Mouse (Mus musculus) myocyte (in vitro differentiated cells): Measurements from ENCODE around the gene Rarres2. TPM values are rescaled to one million over a fixed set of nuclear protein-coding genes. Genes with fewer than 3 reads are reported as not detected.

Experiments used
- H3K27me3 ChIP-seq: one replicate; pipeline ENCODE4 v1.6.1; 2011; ENCODE audit not compliant: control insufficient read depth, insufficient read depth, insufficient read length
- H3K36me3 ChIP-seq: one replicate; pipeline ENCODE4 v1.6.1; 2011; ENCODE audit not compliant: control insufficient read depth, insufficient read depth
- H3K4me2 ChIP-seq: one replicate; pipeline ENCODE4 v1.6.1; 2011; ENCODE audit warnings: low read depth, control low read depth
- H3K4me3 ChIP-seq: one replicate; pipeline ENCODE4 v1.5.1; 2011; ENCODE audit warnings: mild to moderate bottlenecking, control low read depth, moderate library complexity
- H3K79me2 ChIP-seq: one replicate; pipeline ENCODE4 v1.6.1; 2011; ENCODE audit not compliant: control insufficient read depth, insufficient read depth
- H3ac ChIP-seq: one replicate; pipeline ENCODE4 v1.6.1; 2011; ENCODE audit not compliant: control insufficient read depth, insufficient read length
- CEBPB ChIP-seq: IDR thresholded peaks from 2 replicates; pipeline ENCODE4 v1.6.1; 2011; ENCODE audit warnings: mild to moderate bottlenecking, moderate library complexity; ENCODE audit not compliant: poor library complexity, insufficient read depth, severe bottlenecking
- E2F4 ChIP-seq: IDR thresholded peaks from one replicate; pipeline ENCODE4 v1.6.1; 2011; ENCODE audit warnings: mild to moderate bottlenecking, control low read depth, moderate library complexity; ENCODE audit not compliant: insufficient read depth
- MAX ChIP-seq: IDR thresholded peaks from one replicate; pipeline ENCODE4 v1.6.1; 2011; ENCODE audit warnings: low read depth, mild to moderate bottlenecking, control low read depth
- MYOD1 ChIP-seq, 3 experiments: IDR thresholded peaks; one replicate each; pipeline ENCODE4 v1.6.1; 2011; ENCODE audit warnings: control low read depth in 2 of 3, low read depth in 2 of 3, mild to moderate bottlenecking in 2 of 3, moderate library complexity in 1 of 3; ENCODE audit not compliant: insufficient read length in 2 of 3, control insufficient read depth in 1 of 3
- MYOG ChIP-seq, 3 experiments: IDR thresholded peaks; one replicate each; pipeline ENCODE4 v1.6.1; 2011; ENCODE audit warnings: control low read depth in 2 of 3, low read depth in 2 of 3, mild to moderate bottlenecking in 2 of 3; ENCODE audit not compliant: insufficient read length in 2 of 3, control insufficient read depth in 1 of 3, insufficient read depth in 1 of 3
- POLR2A ChIP-seq: IDR thresholded peaks from one replicate; pipeline ENCODE4 v1.6.1; 2011; ENCODE audit warnings: low read depth, mild to moderate bottlenecking, control low read depth, moderate library complexity; ENCODE audit not compliant: insufficient read length
- POLR2AphosphoS2 ChIP-seq: IDR thresholded peaks from one replicate; pipeline ENCODE4 v1.6.1; 2011; ENCODE audit warnings: low read depth, control low read depth; ENCODE audit not compliant: insufficient read length
- REST ChIP-seq: IDR thresholded peaks from one replicate; pipeline ENCODE4 v1.6.1; 2011; ENCODE audit warnings: mild to moderate bottlenecking, control low read depth, moderate library complexity; ENCODE audit not compliant: insufficient read depth, insufficient read length
- SRF ChIP-seq: IDR thresholded peaks from one replicate; pipeline ENCODE4 v1.6.1; 2011; ENCODE audit warnings: low read depth; ENCODE audit not compliant: control insufficient read depth, insufficient read length
- TCF12 ChIP-seq: IDR thresholded peaks from one replicate; pipeline ENCODE4 v1.6.1; 2011; ENCODE audit warnings: mild to moderate bottlenecking, control low read depth; ENCODE audit not compliant: poor library complexity, insufficient read depth, severe bottlenecking
- TCF3 ChIP-seq: IDR thresholded peaks from one replicate; pipeline ENCODE4 v1.6.1; 2011; ENCODE audit warnings: low read depth, control low read depth; ENCODE audit not compliant: insufficient read length
- USF1 ChIP-seq: IDR thresholded peaks from one replicate; pipeline ENCODE4 v1.6.1; 2011; ENCODE audit warnings: low read depth, mild to moderate bottlenecking, control low read depth, moderate library complexity
- polyA plus RNA-seq: library from polyadenylated mRNA; unstranded; fragments of >200 nt; fragmentation: generic; extraction: Trizol; gene quantifications from one replicate; pipeline ENCODE4 v1.2.1, GENCODE M21; 2012; ENCODE audit warnings: missing spikeins

Rarres2 gene
- polyA plus RNA-seq, 1 experiment, result 0.17 TPM

- H3K4me2 ChIP-seq, result no peak overlapping the region
- H3K79me2 ChIP-seq, result peaks cover 16% of the 10 kb centered on the region
- H3K4me3 ChIP-seq, result no peak overlapping the region
- H3ac ChIP-seq, result no peak overlapping the region
- TF ChIP-seq MAX (no peak), POLR2A (no peak), MYOG (IDR thresholded peaks at IDR 0.05; ENCODE audit: control insufficient read depth in 1 of 3, insufficient read depth in 1 of 3, insufficient read length in 2 of 3, low read depth in 2 of 3) (no peak), TCF12 (no peak), REST (no peak), POLR2AphosphoS2 (no peak), TCF3 (no peak), SRF (no peak)
- no peaks in the 10 kb centered on the region for H3K27me3 ChIP-seq
- no peaks in the 10 kb centered on the region for H3K36me3 ChIP-seq
Measured at GRCm38 (mm10) chr6:48591871-48592270, 19.3 kb upstream of the Rarres2 start.

GRCm38 (mm10) chr6:48591221-48591845 lies 18.7 kb upstream of the Rarres2 start:
- H3K27me3 ChIP-seq, result no peaks in the 10 kb centered on the region
- no peak for TF ChIP-seq POLR2A
- no peak for TF ChIP-seq TCF12
- no peak for TF ChIP-seq TCF3
- no peak for TF ChIP-seq MAX
- peak in 1 of 3 experiments; percentile 19 for TF ChIP-seq MYOG (IDR thresholded peaks at IDR 0.05; ENCODE audit: control insufficient read depth in 1 of 3, insufficient read depth in 1 of 3, insufficient read length in 2 of 3, low read depth in 2 of 3)
- TF ChIP-seq SRF, result no peak
- TF ChIP-seq REST, result no peak
- peak in 2 of 3 experiments; percentile 52 to 60 for TF ChIP-seq MYOD1 (IDR thresholded peaks at IDR 0.05; ENCODE audit: control insufficient read depth in 1 of 3, insufficient read length in 2 of 3, low read depth in 2 of 3)
- no peak overlapping the region for H3ac ChIP-seq
- H3K79me2 ChIP-seq, result peaks cover 16% of the 10 kb centered on the region
- no peak overlapping the region for H3K4me3 ChIP-seq
- no peak overlapping the region for H3K4me2 ChIP-seq
- H3K36me3 ChIP-seq, result no peaks in the 10 kb centered on the region

- Histone ChIP-seq H3K79me2 (no peaks in the 10 kb centered on the region), H3ac (no peak within 1 kb of the TSS), H3K4me3 (no peak within 1 kb of the TSS), H3K4me2 (no peak within 1 kb of the TSS), H3K36me3 (no peaks in the 10 kb centered on the region), H3K27me3 (no peaks in the 10 kb centered on the region)
- TF ChIP-seq TCF3 (no peak), E2F4 (no peak), CEBPB (no peak), MYOD1 (IDR thresholded peaks at IDR 0.05; ENCODE audit: control insufficient read depth in 1 of 3, insufficient read length in 2 of 3, low read depth in 2 of 3) (no peak), MAX (no peak), POLR2A (no peak)
Measured at GRCm38 (mm10) chr6:48589194-48589750, 16.7 kb upstream of the Rarres2 start, which contains the start of gene Gm45021. Gene Gm45021, plus strand, starts transcription at chr6:48589610.

GRCm38 (mm10) chr6:48582037-48582436 lies 9.4 kb upstream of the Rarres2 start:
- Histone ChIP-seq H3K27me3 (no peaks in the 10 kb centered on the region), H3K4me3 (no peak overlapping the region), H3K4me2 (peak overlapping the region; percentile 37), H3K36me3 (no peaks in the 10 kb centered on the region), H3K79me2 (no peaks in the 10 kb centered on the region), H3ac (no peak overlapping the region)
- no peak for TF ChIP-seq TCF3

GRCm38 (mm10) chr6:48581257-48581656 lies 8.7 kb upstream of the Rarres2 start:
- Histone ChIP-seq H3K79me2 (no peaks in the 10 kb centered on the region), H3K4me2 (no peak overlapping the region), H3ac (no peak overlapping the region), H3K36me3 (no peaks in the 10 kb centered on the region), H3K27me3 (no peaks in the 10 kb centered on the region), H3K4me3 (no peak overlapping the region)
- TF ChIP-seq USF1 (no peak), E2F4 (no peak), POLR2A (no peak), TCF12 (no peak)

- Histone ChIP-seq H3K4me3 (no peak overlapping the region), H3K4me2 (peak overlapping the region; percentile 69), H3K79me2 (no peaks in the 10 kb centered on the region)
Measured at GRCm38 (mm10) chr6:48579215-48579648, 6.6 kb upstream of the Rarres2 start.

More at GRCm38 (mm10) chr6:48579215-48579648, 6.6 kb upstream of the Rarres2 start:
- no peaks in the 10 kb centered on the region for H3K27me3 ChIP-seq
- no peak for TF ChIP-seq MAX
- TF ChIP-seq REST, result no peak
- TF ChIP-seq POLR2AphosphoS2, result no peak
- TF ChIP-seq MYOG (IDR thresholded peaks at IDR 0.05; ENCODE audit: control insufficient read depth in 1 of 3, insufficient read depth in 1 of 3, insufficient read length in 2 of 3, low read depth in 2 of 3), result no peak
- no peaks in the 10 kb centered on the region for H3K36me3 ChIP-seq
- H3ac ChIP-seq, result no peak overlapping the region
